Comparison of ENCODE assay signal across 8 mouse cellular contexts in genomic region chr5:111330417-111331098, GRCm38 (mm10). TPM values are rescaled to one million over a fixed set of nuclear protein-coding genes. Genes with fewer than 3 reads are reported as not detected.
A peak's percentile ranks its signal among the peaks of the same experiment; 100 is the strongest.
DNase-seq lines count a peak whose midpoint lies in the region; ATAC-seq lines count a peak whose summit lies in the region.

Gene Pitpnb (plus strand): TSS chr5:111330763.

- H3K36me3 ChIP-seq in heart, embryonic 13.5 days = peaks cover 25% of the 10 kb centered on the region
- H3K36me3 ChIP-seq in liver, embryonic 12.5 days = peaks cover 22% of the 10 kb centered on the region
- H3K36me3 ChIP-seq in stomach, embryonic 15.5 days = no peaks in the 10 kb centered on the region

- under 1% methylated on average over 78 of the region's 78 CpGs for WGBS in heart, embryonic 13.5 days
- under 1% methylated on average over 67 of the region's 78 CpGs for WGBS in liver, embryonic 12.5 days (ENCODE audit: insufficient replicate concordance)
- under 1% methylated on average over 76 of the region's 78 CpGs for WGBS in stomach, embryonic 15.5 days

- H3K9me3 ChIP-seq in heart, embryonic 13.5 days = no peaks in the 10 kb centered on the region
- no peaks in the 10 kb centered on the region for H3K9me3 ChIP-seq in liver, embryonic 12.5 days (replicated peaks)
- H3K9me3 ChIP-seq in stomach, embryonic 15.5 days = no peaks in the 10 kb centered on the region

- H3K4me2 ChIP-seq in heart, embryonic 13.5 days = peak within 1 kb of the TSS; percentile 80
- peak within 1 kb of the TSS; percentile 85 for H3K4me2 ChIP-seq in liver, embryonic 12.5 days
- H3K4me2 ChIP-seq in stomach, embryonic 15.5 days = peak within 1 kb of the TSS; percentile 69

- peak within 1 kb of the TSS; percentile 98 for H3K4me3 ChIP-seq in heart, embryonic 13.5 days
- H3K4me3 ChIP-seq in liver, embryonic 12.5 days = peak within 1 kb of the TSS; percentile 95
- peak within 1 kb of the TSS; percentile 90 for H3K4me3 ChIP-seq in stomach, embryonic 15.5 days (replicated peaks)

- H3K27ac ChIP-seq in heart, embryonic 13.5 days (replicated peaks) = peak within 1 kb of the TSS; percentile 89
- H3K27ac ChIP-seq in liver, embryonic 12.5 days = peak within 1 kb of the TSS; percentile 82
- H3K27ac ChIP-seq in stomach, embryonic 15.5 days = peak within 1 kb of the TSS; percentile 87

- peaks cover 28% of the 10 kb centered on the region for H3K4me1 ChIP-seq in heart, embryonic 13.5 days
- H3K4me1 ChIP-seq in liver, embryonic 12.5 days = peaks cover 43% of the 10 kb centered on the region
- H3K4me1 ChIP-seq in stomach, embryonic 15.5 days = peaks cover 11% of the 10 kb centered on the region; the same call in 1 of the 2 replicates

- DNase-seq in CD4-positive helper T cell, adult 2 months (ENCODE audit: low read depth, low spot score) = peak; percentile 98
- peak; percentile 95 for DNase-seq in brain, embryonic 18.5 days (ENCODE audit: low read depth, low spot score)
- DNase-seq in kidney, postnatal 10 days = peak; percentile 100
- DNase-seq in natural killer cell, adult 2 months (ENCODE audit: low spot score in 2 of 2) = peak; percentile 98 to 99

- peak; percentile 98 for ATAC-seq in erythroid progenitor cell, adult 5-6 weeks (replicated peaks; ENCODE audit: low FRiP score, poor library complexity, severe bottlenecking)
- ATAC-seq in heart, embryonic 13.5 days (ENCODE audit: extremely low read depth, insufficient number of reproducible peaks, low FRiP score, low TSS enrichment) = peak; percentile 99
- ATAC-seq in liver, embryonic 12.5 days = peak; percentile 98
- peak; percentile 99 for ATAC-seq in stomach, embryonic 15.5 days (ENCODE audit: insufficient read depth, low FRiP score, low read depth)

- peak within 1 kb of the TSS; percentile 98 for H3K9ac ChIP-seq in heart, embryonic 13.5 days
- H3K9ac ChIP-seq in liver, embryonic 12.5 days = peak within 1 kb of the TSS; percentile 97
- peak within 1 kb of the TSS; percentile 94 for H3K9ac ChIP-seq in stomach, embryonic 15.5 days

- H3K27me3 ChIP-seq in heart, embryonic 13.5 days (replicated peaks) = no peaks in the 10 kb centered on the region
- no peaks in the 10 kb centered on the region for H3K27me3 ChIP-seq in liver, embryonic 12.5 days (replicated peaks)
- no peaks in the 10 kb centered on the region for H3K27me3 ChIP-seq in stomach, embryonic 15.5 days (replicated peaks)

RNA-seq across cellular contexts. Expression of gene Pitpnb, which starts in this region (rescaled TPM):
- total RNA-seq in erythroid progenitor cell, adult 5-6 weeks (2015; ENCODE audit: low replicate concordance) = 32.8 and 47.4 TPM in 2 replicates
- 14.5 and 15.7 TPM in 2 replicates for total RNA-seq in erythroid progenitor cell, adult 5-6 weeks (2017; ENCODE audit: low replicate concordance)
- 72.8 and 74.1 TPM in 2 replicates for polyA plus RNA-seq in heart, embryonic 13.5 days (2015; fragmentation: Nextera tagmentation; extraction: Ambion mirVana)
- 51.5 and 55.2 TPM in 2 replicates for polyA plus RNA-seq in liver, embryonic 12.5 days (2016; fragmentation: Nextera tagmentation; extraction: Ambion mirVana)
- 96.4 and 104 TPM in 2 replicates for polyA plus RNA-seq in stomach, embryonic 15.5 days (2015; fragmentation: Nextera tagmentation; extraction: Ambion mirVana)

Comparison
In these comparisons a context has a peak if more than half of its experiments do, and no peak if none do; other contexts are left out.
1. Peak in every context shown above with its lines: DNase-seq, ATAC-seq, H3K4me3 ChIP-seq and H3K27ac ChIP-seq.